Mouse (Mus musculus): Measurements from ENCODE around the gene Fam53a. TPM values are rescaled to one million over a fixed set of nuclear protein-coding genes. Genes with fewer than 3 reads are reported as not detected.

The Fam53a gene
- 58.8 and 68.1 TPM in 2 replicates for polyA plus RNA-seq (2016; fragmentation: Nextera tagmentation; extraction: Ambion mirVana)

DNA sequence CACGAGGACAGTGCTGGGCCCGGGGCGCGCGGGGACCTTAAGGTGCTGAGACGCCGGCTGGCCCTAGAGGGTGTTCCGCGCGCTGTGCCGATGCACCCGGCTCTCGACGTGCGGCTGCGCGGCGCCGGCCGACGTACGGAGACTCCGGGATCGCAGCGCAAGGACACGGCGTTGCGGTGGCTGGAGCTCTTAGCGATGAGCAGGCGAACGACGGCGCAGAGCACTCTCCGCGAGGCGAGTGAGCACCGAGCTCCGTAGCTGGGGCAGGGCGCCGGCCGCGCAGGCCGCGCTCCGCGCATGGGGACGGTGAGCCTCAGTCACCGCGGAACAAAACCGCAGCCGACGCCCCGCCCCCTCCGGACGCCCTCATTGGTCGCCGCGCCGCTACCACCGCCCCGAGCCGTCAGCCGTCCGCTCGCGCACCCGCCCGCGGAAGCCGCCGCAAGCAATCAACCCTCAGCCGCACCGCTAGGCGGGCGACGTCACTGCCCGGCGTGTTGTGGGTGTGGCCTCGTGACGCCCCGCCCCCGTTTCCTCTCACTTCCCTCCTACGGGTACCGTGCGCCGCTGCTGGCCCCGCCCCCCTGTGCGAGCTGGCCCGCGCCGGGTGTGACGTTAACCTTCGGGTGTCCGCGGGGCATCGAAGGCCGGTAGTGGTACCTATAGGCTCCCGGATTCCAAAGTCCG, at the start of gene Fam53a, which contains the start of gene Gm9903:
Gene Fam53a, minus strand, starts transcription at position 335 of the 687 bp plus-strand sequence.
Gene Gm9903, plus strand, starts transcription at position 625 of the 687 bp plus-strand sequence.
- Histone ChIP-seq H3K4me1 (replicated peaks) (peaks cover 29% of the 10 kb centered on the region), H3K4me3 (peak within 1 kb of the TSS; percentile 89), H3K27ac (peak within 1 kb of the TSS; percentile 94), H3K9me3 (no peaks in the 10 kb centered on the region), H3K36me3 (peaks cover 1% of the 10 kb centered on the region), H3K27me3 (ENCODE audit: insufficient read depth, poor library complexity, severe bottlenecking) (no peaks in the 10 kb centered on the region)
- under 1% methylated on average over 99 of the region's 99 CpGs for WGBS
- peak; percentile 100 for DNase-seq (ENCODE audit: low spot score)

DNA sequence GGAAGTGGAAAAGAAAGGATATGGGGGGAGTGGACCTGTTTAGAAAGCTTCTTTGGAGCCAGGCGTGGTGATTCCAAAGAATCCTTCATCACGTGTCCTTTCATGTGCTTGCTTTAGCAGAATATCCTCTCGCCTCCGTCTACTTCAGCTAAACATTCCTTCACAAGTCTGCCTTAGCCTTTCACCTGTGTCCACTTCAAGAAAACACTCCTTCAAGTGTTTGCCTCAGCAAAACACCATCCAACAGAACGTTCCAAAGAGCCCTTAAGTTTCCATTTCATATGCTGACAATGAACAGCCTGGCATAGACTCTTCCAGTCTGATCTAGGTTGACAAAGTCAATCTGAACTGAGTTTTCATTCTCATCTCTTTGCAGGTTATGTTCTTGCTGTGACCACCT, 48.8 kb upstream of the Fam53a start:
- H3K4me1 ChIP-seq (replicated peaks): peaks cover 17% of the 10 kb centered on the region
- H3K36me3 ChIP-seq: peaks cover 8% of the 10 kb centered on the region
- H3K9me3 ChIP-seq: no peaks in the 10 kb centered on the region
- 86% methylated on average over 5 of the region's 5 CpGs for WGBS
- no peak overlapping the region for H3K27ac ChIP-seq
- no peak overlapping the region for H3K4me3 ChIP-seq
- peaks cover 15% of the 10 kb centered on the region; the same call in 1 of the 2 replicates for H3K27me3 ChIP-seq (ENCODE audit: insufficient read depth, poor library complexity, severe bottlenecking)
- no peak for DNase-seq (ENCODE audit: low spot score)

DNA sequence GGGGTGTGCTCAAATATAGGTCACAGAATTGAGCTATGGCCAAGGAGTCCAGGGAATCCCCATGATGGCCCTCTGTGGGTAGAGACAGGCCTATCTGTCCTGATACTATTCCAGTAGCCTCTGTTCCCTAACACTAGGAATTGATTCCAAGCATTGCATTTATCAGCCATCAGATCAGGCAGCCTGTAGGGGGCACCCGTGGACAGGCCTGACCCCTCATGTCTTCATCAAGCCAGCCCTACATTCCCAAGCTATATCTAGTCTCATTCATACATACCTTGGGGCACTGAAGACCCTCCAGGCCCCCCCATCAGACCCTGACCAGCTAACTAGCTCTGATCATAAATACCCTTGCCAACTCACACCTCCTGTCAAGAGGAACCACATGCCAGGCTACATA, 46.5 kb upstream of the Fam53a start:
- Histone ChIP-seq H3K27me3 (ENCODE audit: insufficient read depth, poor library complexity, severe bottlenecking) (no peaks in the 10 kb centered on the region), H3K36me3 (peaks cover 31% of the 10 kb centered on the region)
- WGBS: 9% methylated on average over 1 of the region's 1 CpGs

DNA sequence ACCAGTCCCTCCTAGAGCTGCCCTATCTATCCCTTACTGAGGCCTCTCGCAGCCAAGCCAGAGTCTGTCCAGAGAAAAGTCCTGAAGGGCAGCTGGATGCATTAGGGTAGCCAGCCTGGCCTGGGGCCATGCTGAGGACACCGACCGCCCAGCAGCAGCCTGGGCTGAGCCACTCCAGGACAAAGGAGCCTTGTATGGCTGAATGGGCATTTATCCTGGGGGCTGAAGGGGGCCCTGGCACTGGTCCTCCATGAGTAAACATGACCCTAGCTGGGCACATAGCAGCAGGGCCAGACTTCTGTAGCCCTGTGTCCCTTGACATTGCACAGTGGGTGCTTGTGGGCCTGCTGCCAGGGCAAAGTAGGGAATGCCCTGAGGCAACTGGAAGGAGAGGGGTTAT, 45.0 kb upstream of the Fam53a start:
- Histone ChIP-seq H3K9me3 (no peaks in the 10 kb centered on the region), H3K4me1 (replicated peaks) (peaks cover 7% of the 10 kb centered on the region), H3K27ac (peak overlapping the region; percentile 65), H3K36me3 (peaks cover 46% of the 10 kb centered on the region), H3K4me3 (no peak overlapping the region), H3K27me3 (ENCODE audit: insufficient read depth, poor library complexity, severe bottlenecking) (no peaks in the 10 kb centered on the region)
- WGBS: 62% methylated on average over 3 of the region's 3 CpGs
- no peak for DNase-seq (ENCODE audit: low spot score)

More for the DNA sequence above, 46.5 kb upstream of the Fam53a start:
- peak; percentile 77 for DNase-seq (ENCODE audit: low spot score)
- Histone ChIP-seq H3K9me3 (no peaks in the 10 kb centered on the region), H3K27ac (no peak overlapping the region), H3K4me1 (replicated peaks) (peaks cover 8% of the 10 kb centered on the region), H3K4me3 (no peak overlapping the region)

DNA sequence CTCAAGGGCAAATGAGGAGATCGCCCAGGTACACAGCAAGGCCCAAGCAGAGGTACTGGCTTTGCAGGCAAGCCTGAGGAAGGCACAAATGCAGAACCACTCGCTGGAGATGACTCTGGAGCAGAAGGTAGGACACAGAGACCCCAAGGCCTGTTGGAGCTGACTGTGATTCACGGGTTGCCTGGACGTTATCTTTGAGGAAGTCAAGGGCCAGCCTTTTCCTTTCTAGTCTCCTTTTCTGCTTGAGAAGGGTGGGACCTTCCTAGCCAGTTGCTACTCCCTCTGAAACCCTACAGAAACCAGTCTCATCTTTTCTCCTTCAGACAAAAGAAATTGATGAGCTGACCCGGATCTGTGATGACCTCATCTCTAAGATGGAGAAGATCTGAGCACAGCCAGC, 42.2 kb upstream of the Fam53a start:
- no peak for DNase-seq (ENCODE audit: low spot score)
- Histone ChIP-seq H3K27me3 (ENCODE audit: insufficient read depth, poor library complexity, severe bottlenecking) (no peaks in the 10 kb centered on the region), H3K9me3 (no peaks in the 10 kb centered on the region), H3K4me1 (replicated peaks) (peaks cover 7% of the 10 kb centered on the region), H3K36me3 (peaks cover 74% of the 10 kb centered on the region), H3K27ac (no peak overlapping the region), H3K4me3 (no peak overlapping the region)
- 79% methylated on average over 5 of the region's 5 CpGs for WGBS

DNA sequence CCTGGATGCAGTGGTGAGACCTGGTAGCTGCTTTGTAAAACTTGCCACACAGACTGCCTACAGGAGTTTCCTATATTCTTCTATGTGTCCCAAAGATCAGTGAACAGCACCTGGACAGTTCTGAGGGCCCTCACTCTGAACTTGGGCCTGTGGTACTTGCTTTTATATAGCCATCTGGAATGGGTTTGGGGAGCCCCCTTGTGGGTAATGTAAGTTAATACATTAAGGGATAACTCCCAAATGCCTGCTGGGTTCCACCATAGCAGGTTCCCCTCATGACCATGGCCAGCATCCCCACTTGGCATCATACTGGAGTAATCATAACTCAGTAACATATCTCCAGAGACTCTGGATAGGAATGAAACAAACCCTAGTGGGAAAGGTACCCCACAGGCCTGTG, 38.8 kb upstream of the Fam53a start:
- Histone ChIP-seq H3K4me3 (no peak overlapping the region), H3K36me3 (peaks cover 97% of the 10 kb centered on the region), H3K4me1 (replicated peaks) (no peaks in the 10 kb centered on the region), H3K27ac (no peak overlapping the region), H3K27me3 (ENCODE audit: insufficient read depth, poor library complexity, severe bottlenecking) (no peaks in the 10 kb centered on the region), H3K9me3 (no peaks in the 10 kb centered on the region)
- no peak for DNase-seq (ENCODE audit: low spot score)

DNA sequence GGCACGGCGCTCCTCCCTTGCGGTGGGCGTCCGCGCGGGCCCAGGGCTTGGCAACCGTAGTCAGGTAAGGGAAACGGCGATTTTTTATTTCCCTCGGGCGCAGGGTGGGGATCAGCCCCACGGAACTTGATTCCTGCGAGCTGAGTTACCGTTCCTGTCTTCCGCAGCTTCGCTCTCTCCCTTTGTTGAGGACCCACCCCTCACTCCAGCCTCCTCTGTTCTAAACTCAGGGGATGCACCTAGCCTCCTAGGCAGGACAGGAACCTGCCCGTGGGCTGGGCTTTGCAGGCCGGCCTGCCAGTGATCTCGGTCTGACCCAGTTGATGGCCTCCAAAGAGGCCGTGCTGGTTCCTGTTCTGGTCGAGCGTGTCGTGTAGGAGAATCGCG, 29.2 kb upstream of the Fam53a start:
- H3K9me3 ChIP-seq: no peaks in the 10 kb centered on the region
- peaks cover 51% of the 10 kb centered on the region for H3K4me1 ChIP-seq (replicated peaks)
- H3K36me3 ChIP-seq: peaks cover 57% of the 10 kb centered on the region
- WGBS: under 1% methylated on average over 26 of the region's 26 CpGs
- peak overlapping the region; percentile 96 for H3K27ac ChIP-seq
- H3K4me3 ChIP-seq: peak overlapping the region; percentile 86
- DNase-seq (ENCODE audit: low spot score): no peak
- no peaks in the 10 kb centered on the region for H3K27me3 ChIP-seq (ENCODE audit: insufficient read depth, poor library complexity, severe bottlenecking)

DNA sequence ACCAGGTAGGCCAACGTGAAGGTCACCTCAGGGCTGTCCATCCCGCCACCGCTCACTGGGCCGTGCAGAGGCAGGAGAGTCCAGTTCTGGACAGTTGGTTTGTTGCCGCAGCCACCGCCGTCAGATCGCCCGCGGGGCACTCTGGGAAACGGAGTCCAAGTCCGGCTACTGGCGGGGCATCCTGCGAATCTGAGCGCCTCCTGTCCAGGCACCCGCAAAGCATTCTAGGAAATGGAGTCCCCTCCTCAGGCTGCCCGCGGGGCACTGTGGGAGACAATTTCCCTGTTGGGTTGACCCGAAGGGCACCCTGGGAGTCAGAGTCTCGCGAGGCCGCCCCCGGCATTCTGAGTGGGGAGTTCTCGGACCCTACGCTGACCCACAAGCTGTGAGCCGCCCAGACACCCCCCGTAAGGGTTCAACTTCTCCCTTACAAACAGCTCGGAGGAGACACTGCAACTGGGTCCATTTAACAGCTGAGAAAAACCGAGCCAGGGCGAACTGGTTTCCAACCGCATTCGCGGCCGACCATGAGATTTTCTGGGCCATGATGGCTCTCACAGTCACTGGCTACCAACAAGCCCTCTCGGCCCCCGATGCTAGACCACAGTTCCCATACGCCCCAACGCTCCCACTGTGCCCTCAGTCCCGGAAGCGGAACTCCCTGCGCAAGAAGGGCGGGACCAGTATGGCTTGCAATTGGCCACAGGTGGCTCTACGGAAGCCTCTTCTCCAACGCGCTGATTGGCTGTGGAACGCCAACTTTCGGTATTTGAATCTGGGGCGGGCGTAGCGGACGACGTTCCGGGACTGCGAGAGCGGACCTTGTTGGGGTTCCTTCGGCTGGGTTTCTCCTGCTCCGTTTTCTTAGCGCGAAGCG, 28.6 kb upstream of the Fam53a start, which contains the start of the genes Tacc3 and Tmem129:
Gene Tacc3, plus strand, starts transcription at position 342 of the 877 bp plus-strand sequence.
Gene Tmem129, minus strand, starts transcription at position 630 of the 877 bp plus-strand sequence.
- peak within 1 kb of the TSS; percentile 86 for H3K4me3 ChIP-seq
- peak; percentile 98 for DNase-seq (ENCODE audit: low spot score)
- H3K27me3 ChIP-seq (ENCODE audit: insufficient read depth, poor library complexity, severe bottlenecking): no peaks in the 10 kb centered on the region
- H3K27ac ChIP-seq: peak within 1 kb of the TSS; percentile 96
- under 1% methylated on average over 60 of the region's 60 CpGs for WGBS
- H3K36me3 ChIP-seq: peaks cover 59% of the 10 kb centered on the region
- H3K4me1 ChIP-seq (replicated peaks): peaks cover 58% of the 10 kb centered on the region
- no peaks in the 10 kb centered on the region for H3K9me3 ChIP-seq

DNA sequence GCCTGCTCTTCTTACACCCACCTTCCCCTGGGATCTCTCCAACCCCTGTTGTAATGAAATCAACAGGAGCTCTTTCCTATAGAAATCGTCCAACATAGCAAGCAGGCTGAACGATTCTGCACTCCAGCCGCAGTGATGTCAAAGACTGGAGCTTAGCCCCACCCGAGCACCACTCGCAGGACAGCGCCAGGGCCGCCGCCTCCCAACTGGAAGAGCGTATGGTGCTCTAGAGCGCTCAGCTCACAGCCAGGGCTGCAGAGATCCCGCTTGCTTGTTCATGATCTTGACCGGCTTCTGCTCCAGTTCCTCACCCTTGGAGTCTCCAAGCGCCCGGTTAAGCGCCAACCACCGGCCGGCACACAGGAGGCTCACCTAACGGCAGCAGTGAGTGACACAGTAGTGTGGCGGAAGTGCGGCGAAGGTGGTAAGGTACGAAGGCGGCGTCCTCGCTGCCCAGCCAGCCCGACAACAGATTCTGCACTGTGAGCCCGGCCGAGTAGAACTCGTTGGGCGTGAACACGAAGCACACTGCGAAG, 27.9 kb upstream of the Fam53a start:
- no peak for DNase-seq (ENCODE audit: low spot score)
- H3K27ac ChIP-seq: peak overlapping the region; percentile 96
- H3K27me3 ChIP-seq (ENCODE audit: insufficient read depth, poor library complexity, severe bottlenecking): no peaks in the 10 kb centered on the region
- H3K9me3 ChIP-seq: no peaks in the 10 kb centered on the region
- WGBS: under 1% methylated on average over 32 of the region's 32 CpGs
- peaks cover 63% of the 10 kb centered on the region for H3K4me1 ChIP-seq (replicated peaks)
- H3K36me3 ChIP-seq: peaks cover 52% of the 10 kb centered on the region
- H3K4me3 ChIP-seq: peak overlapping the region; percentile 86

DNA sequence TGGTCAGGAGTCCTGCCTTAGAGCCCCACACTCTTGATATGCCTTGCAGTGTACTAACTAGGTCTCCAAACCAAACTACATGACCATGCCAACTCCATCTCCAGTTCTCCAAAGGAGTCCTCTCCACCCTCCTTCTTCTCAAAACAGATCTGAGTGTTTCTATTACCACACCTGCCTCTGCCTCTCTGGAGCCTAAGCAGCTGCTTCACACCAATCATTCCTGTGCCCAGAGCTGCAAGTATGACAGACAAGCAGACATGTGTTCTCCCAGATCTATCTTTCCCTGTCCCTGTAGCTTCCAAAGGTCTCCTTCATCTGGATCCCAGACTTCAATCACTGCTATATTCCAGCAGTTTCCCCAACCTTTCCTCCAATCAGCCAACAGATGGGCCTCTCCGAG, 27.3 kb upstream of the Fam53a start:
- WGBS: 42% methylated on average over 1 of the region's 1 CpGs
- H3K36me3 ChIP-seq: peaks cover 46% of the 10 kb centered on the region
- H3K9me3 ChIP-seq: no peaks in the 10 kb centered on the region
- DNase-seq (ENCODE audit: low spot score): no peak
- peaks cover 63% of the 10 kb centered on the region for H3K4me1 ChIP-seq (replicated peaks)
- no peaks in the 10 kb centered on the region for H3K27me3 ChIP-seq (ENCODE audit: insufficient read depth, poor library complexity, severe bottlenecking)
- H3K4me3 ChIP-seq: peak overlapping the region; percentile 86
- H3K27ac ChIP-seq: peak overlapping the region; percentile 96

DNA sequence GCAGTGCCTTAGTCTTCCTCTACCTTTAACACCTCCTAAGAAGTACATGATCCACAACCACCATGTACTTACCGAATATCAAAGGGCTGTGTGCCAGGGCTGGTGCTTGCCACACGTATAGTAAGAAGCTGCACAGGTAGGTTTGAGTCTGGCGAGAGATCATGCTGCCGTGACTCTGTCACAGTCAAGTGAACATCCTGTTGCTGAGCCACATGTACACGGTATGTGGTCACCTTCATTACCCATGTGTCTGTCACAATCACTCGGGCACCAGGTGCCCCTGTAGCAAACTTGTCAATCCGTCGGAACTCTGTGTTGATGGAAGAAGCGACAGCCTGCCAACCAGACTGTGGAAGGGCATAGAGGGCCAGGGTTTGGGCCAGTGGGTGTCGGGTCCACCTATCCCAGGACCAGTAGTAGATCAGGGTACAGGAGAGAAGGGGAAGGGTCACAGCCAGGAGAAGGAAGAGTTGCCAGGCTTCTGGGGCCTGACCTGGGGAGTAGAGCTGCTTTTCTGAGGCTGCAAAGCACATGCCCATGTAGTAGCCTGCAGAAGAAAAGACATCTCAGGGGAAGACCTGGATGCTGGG, 25.9 kb upstream of the Fam53a start:
- peaks cover 70% of the 10 kb centered on the region for H3K4me1 ChIP-seq (replicated peaks)

DNA sequence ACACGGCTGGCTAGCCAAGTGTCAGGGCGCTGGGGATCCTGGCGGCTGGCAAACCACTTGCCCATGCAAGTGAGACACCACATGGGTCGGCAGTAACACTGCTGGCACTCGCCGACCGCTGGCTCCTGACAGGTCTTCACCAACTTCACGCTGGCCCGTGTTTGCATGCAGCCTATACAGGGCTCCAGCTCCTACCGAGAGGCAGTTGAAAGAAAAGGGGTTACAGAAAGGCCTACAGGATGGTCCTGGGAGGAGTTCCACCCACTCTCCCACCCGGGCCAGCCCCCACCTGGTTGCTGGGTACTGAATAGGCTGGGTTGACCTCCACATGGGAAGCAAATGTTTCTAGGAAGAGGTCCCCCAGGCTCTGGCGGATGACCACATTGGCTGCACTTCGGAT, 25.0 kb upstream of the Fam53a start:
- Histone ChIP-seq H3K27ac (no peak overlapping the region), H3K9me3 (no peaks in the 10 kb centered on the region), H3K27me3 (ENCODE audit: insufficient read depth, poor library complexity, severe bottlenecking) (no peaks in the 10 kb centered on the region), H3K4me1 (replicated peaks) (peaks cover 66% of the 10 kb centered on the region), H3K4me3 (no peak overlapping the region), H3K36me3 (peaks cover 38% of the 10 kb centered on the region)
- 94% methylated on average over 13 of the region's 13 CpGs for WGBS
- no peak for DNase-seq (ENCODE audit: low spot score)

More for the DNA sequence above, 25.9 kb upstream of the Fam53a start:
- H3K36me3 ChIP-seq: peaks cover 33% of the 10 kb centered on the region
- WGBS: 94% methylated on average over 10 of the region's 10 CpGs
- no peak for DNase-seq (ENCODE audit: low spot score)
- H3K27ac ChIP-seq: no peak overlapping the region
- H3K9me3 ChIP-seq: no peaks in the 10 kb centered on the region
- H3K27me3 ChIP-seq (ENCODE audit: insufficient read depth, poor library complexity, severe bottlenecking): no peaks in the 10 kb centered on the region
- H3K4me3 ChIP-seq: no peak overlapping the region
